Mouse (Mus musculus) bone marrow, adult 2 months (tissue): ENCODE results near the gene Map3k11.

Experiments used
- CTCF ChIP-seq: fragments of 200-500 bp; IDR thresholded peaks from 2 replicates; pipeline ENCODE4 v1.5.1; 2011; ENCODE audit warnings: low read length, control low read depth; ENCODE audit not compliant: control insufficient read depth, insufficient read depth
- POLR2A ChIP-seq: fragments of 200-500 bp; IDR thresholded peaks from 2 replicates; pipeline ENCODE4 v1.6.1; 2011; ENCODE audit warnings: low read depth, mild to moderate bottlenecking, control low read depth, low read length, borderline replicate concordance; ENCODE audit not compliant: control insufficient read depth

DNA sequence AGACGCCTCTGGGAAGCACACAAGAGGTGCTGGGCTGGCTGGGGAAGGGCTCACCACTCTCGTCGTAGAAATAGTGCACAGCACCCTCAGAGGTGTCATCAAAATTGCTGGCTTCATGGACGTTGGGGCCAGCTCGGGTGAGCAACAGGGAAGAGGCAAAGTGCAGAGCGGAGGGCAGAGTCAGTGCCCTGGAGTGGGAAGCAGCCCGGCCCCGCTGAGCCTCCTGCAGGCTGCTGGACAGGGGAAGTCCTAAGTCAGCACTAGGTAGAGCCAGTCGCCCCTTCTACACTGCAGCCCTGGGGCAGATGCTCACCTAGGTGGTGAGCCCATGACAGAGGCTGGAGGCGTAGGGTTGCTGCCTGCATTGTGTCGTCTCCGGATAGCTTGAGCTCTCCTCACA is 4.3 kb upstream of the Map3k11 start:
- peak; percentile 8; the same call in 1 of the 2 replicates for TF ChIP-seq POLR2A
- TF ChIP-seq CTCF = no peak
